Mouse (Mus musculus) CD4-positive, CD25-positive, alpha-beta regulatory T cell, adult 4 months (primary cell): ENCODE measurements at regions not wholly inside any gene's neighbourhood (a gene's known extent, or its start where the extent isn't known, plus 50 kb on each side); places are given as distances from the start of the nearest gene placed in this dataset.
"Not testable (repeated sequence)": the region's sequence is repeated elsewhere in the genome, so short reads cannot be mapped to it uniquely, and the experiment has no call there.

Source experiments
- ATAC-seq: one replicate; pipeline ENCODE4 v1.8.0; 2017

DNA sequence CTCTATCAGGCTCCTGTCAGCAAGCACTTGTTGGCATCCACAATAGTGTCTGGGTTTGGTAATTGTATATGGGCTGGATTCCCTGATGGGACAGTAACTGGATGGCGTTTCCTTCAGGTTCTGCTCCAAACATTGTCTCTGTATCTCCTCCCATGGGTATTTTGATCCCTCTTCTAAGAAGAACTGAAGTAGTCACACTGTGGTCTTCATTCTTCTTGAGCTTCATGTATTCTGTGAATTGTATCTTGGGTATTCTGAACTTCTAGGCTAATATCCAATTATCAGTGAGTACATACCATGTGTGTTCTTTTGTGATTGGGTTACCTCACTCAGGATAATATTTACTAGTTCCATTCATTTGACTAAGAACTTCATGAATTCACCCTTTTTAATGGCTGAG lies 119.2 kb upstream of the Gm21119 start:
- ATAC-seq = not testable (repeated sequence)

GRCm38 (mm10) chr8:20513920-20514319 lies 100.8 kb upstream of the Gm21119 start:
- not testable (repeated sequence) for ATAC-seq

DNA sequence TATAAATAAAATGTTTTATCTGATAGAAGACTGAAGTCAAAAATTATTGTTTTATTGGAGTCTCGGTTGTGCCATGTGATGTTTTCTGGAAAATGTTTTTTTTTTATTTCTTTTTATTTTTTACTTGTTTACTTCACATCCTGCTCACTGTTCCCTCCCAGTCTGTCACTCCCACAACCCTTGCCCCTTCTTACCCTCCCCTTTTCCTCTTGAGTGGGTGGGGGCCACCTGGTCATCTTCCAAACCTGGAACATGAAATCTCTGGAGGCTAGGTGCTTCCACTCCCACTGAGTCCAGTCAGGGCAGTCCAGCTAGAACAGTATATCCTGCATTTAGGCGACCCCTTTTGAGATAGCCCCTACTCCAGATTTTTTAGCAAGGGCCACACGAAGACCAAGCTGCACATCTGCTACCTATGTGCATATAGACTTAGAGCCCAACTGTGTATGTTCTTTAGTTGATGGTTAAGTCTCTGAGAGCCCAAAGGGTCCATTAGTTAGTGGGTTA lies 98.3 kb upstream of the Gm21119 start:
- ATAC-seq = not testable (repeated sequence)

GRCm38 (mm10) chr8:20517551-20517950 lies 97.2 kb upstream of the Gm21119 start:
- not testable (repeated sequence) for ATAC-seq

- ATAC-seq = not testable (repeated sequence)
Observed at GRCm38 (mm10) chr8:20524539-20524938, 90.2 kb upstream of the Gm21119 start.

DNA sequence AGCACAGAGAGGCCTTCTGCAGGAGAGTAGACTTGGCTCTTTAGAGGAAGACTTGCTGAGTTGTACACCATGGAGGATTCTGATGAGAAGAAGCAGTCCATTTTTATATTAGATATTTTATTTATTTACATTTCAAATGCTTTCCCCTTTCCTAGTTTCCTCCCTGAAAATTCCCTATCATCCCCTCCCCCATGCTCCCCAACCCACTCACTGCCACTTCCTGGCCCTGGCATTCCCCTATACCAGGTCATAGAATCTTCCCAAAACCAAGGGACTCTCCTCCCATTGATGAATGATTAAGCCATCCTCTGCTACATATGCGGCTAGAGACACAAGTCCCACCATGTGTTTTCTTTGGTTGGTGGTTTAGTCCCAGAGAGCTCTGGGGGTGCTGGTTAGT lies 85.7 kb upstream of the Gm21119 start:
- not testable (repeated sequence) for ATAC-seq

GRCm38 (mm10) chr8:20539031-20539430 lies 75.7 kb upstream of the Gm21119 start:
- not testable (repeated sequence) for ATAC-seq

DNA sequence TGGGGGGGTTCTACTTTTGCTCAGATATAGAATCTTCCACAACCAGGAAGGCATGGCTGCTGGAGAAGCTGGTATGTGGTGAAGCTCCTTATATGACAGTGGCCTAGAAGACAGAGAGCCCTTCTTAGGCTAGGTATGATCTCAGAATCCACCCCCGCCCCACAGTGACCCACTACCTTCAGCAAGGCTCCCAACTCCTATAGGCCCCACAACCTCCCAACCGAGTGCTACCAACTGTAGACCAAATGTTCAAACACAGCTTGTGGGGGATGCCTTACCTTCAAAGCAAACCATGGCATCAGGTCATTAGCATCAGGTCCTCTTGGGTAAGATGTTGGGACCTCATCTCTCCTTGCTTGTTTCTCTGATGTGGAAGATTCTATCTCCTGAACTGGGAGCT lies 70.6 kb upstream of the Gm21119 start:
- ATAC-seq = not testable (repeated sequence)

DNA sequence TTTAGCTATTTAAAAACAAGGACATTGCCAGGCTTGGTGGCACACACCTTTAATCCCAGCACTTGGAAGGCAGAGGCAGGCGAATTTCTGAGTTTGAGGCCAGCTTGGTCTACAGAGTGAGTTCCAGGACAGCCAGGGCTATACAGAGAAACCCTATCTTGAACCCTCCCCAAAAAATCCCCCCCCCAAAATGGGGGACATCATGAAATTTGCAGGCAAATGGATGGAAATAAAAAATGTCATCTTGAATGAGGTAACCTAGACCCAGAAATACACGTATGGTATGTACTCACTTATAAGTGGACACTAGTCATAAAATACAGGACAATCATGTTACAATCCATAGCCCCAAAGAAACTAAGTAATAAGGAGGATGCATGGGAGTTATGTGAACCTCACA lies 69.4 kb upstream of the Gm21119 start:
- ATAC-seq = not testable (repeated sequence)

GRCm38 (mm10) chr8:20546401-20546800 lies 68.3 kb upstream of the Gm21119 start:
- ATAC-seq = not testable (repeated sequence)

GRCm38 (mm10) chr8:20550054-20550778 lies 64.5 kb upstream of the Gm21119 start:
- peak; percentile 97 for ATAC-seq

DNA sequence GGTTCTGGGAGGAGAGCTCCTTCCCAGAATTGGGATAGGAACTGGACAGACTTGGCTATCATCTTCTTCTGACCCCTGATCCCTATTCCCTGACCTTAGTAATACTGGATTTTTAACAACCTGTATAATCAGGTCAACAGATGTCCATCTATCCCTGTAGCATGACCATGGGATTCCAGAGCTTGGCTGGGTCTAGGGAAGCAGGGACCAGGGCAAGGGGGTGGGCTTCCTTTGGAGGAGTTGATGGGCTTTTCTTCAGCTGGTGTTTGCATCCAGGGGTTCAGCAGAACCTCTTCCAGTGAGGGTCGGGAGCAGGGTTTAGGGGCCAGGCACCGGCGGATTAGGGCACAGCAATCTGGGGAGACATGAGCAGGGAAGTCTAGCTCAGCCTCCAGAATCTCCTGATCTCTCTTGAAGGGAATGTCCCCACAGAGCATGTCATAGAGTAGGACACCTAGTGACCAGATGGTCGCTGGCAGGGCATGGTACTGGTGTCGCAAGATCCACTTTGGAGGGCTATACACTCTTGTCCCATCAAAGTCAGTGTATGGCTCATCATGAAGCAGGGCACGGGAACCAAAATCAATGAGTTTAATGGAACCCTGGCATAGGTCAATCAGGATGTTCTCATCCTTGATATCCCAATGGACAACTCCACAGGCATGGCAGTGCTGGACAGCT lies 58.1 kb upstream of the Gm21119 start:
- ATAC-seq = not testable (repeated sequence)

DNA sequence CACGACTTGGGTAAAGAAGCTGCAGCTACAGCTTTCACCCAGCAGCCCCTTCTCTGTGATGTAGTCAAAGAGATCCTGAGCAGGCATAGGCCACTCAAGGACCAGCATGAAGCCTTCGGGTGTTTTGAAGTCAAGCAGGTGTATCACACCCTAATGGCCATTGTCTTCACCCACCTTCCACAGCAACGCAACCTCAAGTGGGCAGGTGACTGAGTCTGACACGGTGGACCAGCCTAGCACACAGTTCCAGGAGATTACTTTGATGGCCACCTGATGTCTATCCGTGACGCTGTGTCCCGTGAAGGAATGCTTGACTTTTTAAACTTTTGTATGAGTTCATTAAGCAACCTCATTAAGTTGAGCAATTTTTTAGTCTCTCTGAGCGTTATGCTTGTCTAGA lies 57.5 kb upstream of the Gm21119 start:
- ATAC-seq = peak; percentile 28

DNA sequence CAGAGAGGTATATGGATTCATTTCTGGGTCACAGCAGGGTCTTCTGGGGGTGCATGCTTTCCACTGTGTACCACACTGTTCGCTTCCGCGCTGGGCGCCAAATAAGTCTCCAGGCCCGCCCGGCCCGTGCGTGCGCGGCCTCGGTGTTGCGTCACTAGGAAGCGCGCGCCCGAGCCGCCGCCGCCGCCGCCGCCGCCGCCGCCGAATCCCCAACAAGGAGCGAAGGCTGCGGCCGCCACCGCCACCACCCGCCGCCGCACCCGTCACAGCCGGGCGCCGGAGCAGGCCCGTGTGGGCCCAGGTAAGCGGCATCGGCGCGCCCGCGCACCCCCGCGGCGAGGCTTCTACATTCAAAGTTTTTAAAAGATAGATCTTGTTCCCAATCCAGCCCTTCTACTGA lies 57.1 kb upstream of the Gm21119 start:
- ATAC-seq = peak; percentile 98
